ENCODE assay signal across 9 mouse cellular contexts in genomic region chr1:36129126-36129525, GRCm38 (mm10).
DNase-seq lines count a peak whose midpoint lies in the region; ATAC-seq and TF ChIP-seq lines count a peak whose summit lies in the region.
"Had no signal": no experiment of that assay in that cellular context is flagged by ENCODE, and none has a peak within 500 bp of the region (broad histone marks: within the 10 kb centered on the region; RNA-seq: fewer than 3 reads in every experiment).

No protein-coding gene starts in this region.

- peaks cover 35% of the 10 kb centered on the region for H3K4me1 ChIP-seq in spleen, adult 2 months (ENCODE audit: control insufficient read depth, insufficient read depth, insufficient read length)
- H3K4me1 ChIP-seq in intestine, embryonic 15.5 days (replicated peaks): 0 out of 2 replicates have a peak, but pooled peaks cover 4% of the 10 kb centered on the region
- H3K4me1 ChIP-seq in liver, postnatal 0 days (ENCODE audit: insufficient read depth): peaks cover 56% of the 10 kb centered on the region
- H3K4me1 ChIP-seq in stomach, postnatal 0 days (replicated peaks; ENCODE audit: control insufficient read depth, insufficient read depth): no peaks in the 10 kb centered on the region
- H3K4me1 ChIP-seq: neural tube, embryonic 13.5 days had no signal

- no peak overlapping the region for H3K9ac ChIP-seq in intestine, embryonic 15.5 days
- no peak overlapping the region for H3K9ac ChIP-seq in liver, postnatal 0 days (replicated peaks)
- no peak overlapping the region for H3K9ac ChIP-seq in stomach, postnatal 0 days (ENCODE audit: low read length)
- H3K9ac ChIP-seq: neural tube, embryonic 13.5 days had no signal

- H3K9me3 ChIP-seq in intestine, embryonic 15.5 days: no peaks in the 10 kb centered on the region
- no peaks in the 10 kb centered on the region for H3K9me3 ChIP-seq in liver, postnatal 0 days (ENCODE audit: low read length)
- no peaks in the 10 kb centered on the region for H3K9me3 ChIP-seq in stomach, postnatal 0 days (ENCODE audit: control insufficient read depth, low read length)
- H3K9me3 ChIP-seq: neural tube, embryonic 13.5 days had no signal

- TF ChIP-seq EP300 in liver, postnatal 0 days (IDR thresholded peaks at IDR 0.05; ENCODE audit: low read depth): 0 out of 2 replicates have a peak, but pooled peaks have one; percentile 37
- TF ChIP-seq EP300 in stomach, postnatal 0 days (optimal IDR thresholded peaks at IDR 0.05): no peak

- peak in 1 of 2 experiments; percentile 13 for DNase-seq in spleen, adult 2 months (ENCODE audit: low read depth in 1 of 2, low spot score in 2 of 2)
- no peak for DNase-seq in spleen, postnatal 14 days (ENCODE audit: low spot score in 2 of 2)
- no peak for DNase-seq in liver, postnatal 0 days
- DNase-seq in stomach, postnatal 0 days (ENCODE audit: low spot score): no peak
- DNase-seq in left cerebral cortex, postnatal 36 days (ENCODE audit: low spot score in 2 of 2): no peak
- DNase-seq in urinary bladder, postnatal 25 days (ENCODE audit: low spot score): no peak

- no peak for TF ChIP-seq CTCF in spleen, adult 2 months (IDR thresholded peaks at IDR 0.05; ENCODE audit: extremely low read depth, insufficient read depth, insufficient read length, insufficient replicate concordance)
- TF ChIP-seq CTCF in liver, postnatal 0 days (IDR thresholded peaks at IDR 0.05; ENCODE audit: low read depth): no peak
- TF ChIP-seq CTCF in stomach, postnatal 0 days (IDR thresholded peaks at IDR 0.05; ENCODE audit: low read depth): no peak

- H3K4me2 ChIP-seq in intestine, embryonic 15.5 days (replicated peaks): no peak overlapping the region
- H3K4me2 ChIP-seq in liver, postnatal 0 days (ENCODE audit: low read depth, low read length): no peak overlapping the region; the same call in 1 of the 2 replicates
- H3K4me2 ChIP-seq in stomach, postnatal 0 days (replicated peaks; ENCODE audit: low read depth): no peak overlapping the region
- H3K4me2 ChIP-seq: neural tube, embryonic 13.5 days had no signal

- H3K36me3 ChIP-seq in spleen, adult 2 months (ENCODE audit: control insufficient read depth, insufficient read depth, low read length): no peaks in the 10 kb centered on the region
- H3K36me3 ChIP-seq in intestine, embryonic 15.5 days: no peaks in the 10 kb centered on the region
- H3K36me3 ChIP-seq in liver, postnatal 0 days (replicated peaks; ENCODE audit: insufficient read depth, low read length): no peaks in the 10 kb centered on the region
- no peaks in the 10 kb centered on the region for H3K36me3 ChIP-seq in stomach, postnatal 0 days (ENCODE audit: control insufficient read depth, insufficient read depth, low read length)
- H3K36me3 ChIP-seq: neural tube, embryonic 13.5 days had no signal

- H3K27ac ChIP-seq in spleen, adult 2 months (ENCODE audit: insufficient read depth, low read length): peak overlapping the region; percentile 76
- no peak overlapping the region for H3K27ac ChIP-seq in intestine, embryonic 15.5 days
- H3K27ac ChIP-seq in liver, postnatal 0 days (ENCODE audit: low read depth): peak overlapping the region; percentile 80
- H3K27ac ChIP-seq in stomach, postnatal 0 days (replicated peaks): no peak overlapping the region
- H3K27ac ChIP-seq: neural tube, embryonic 13.5 days had no signal

- 0 out of 2 replicates have a peak overlapping the region, but pooled peaks have one; percentile 3 for H3K4me3 ChIP-seq in spleen, adult 2 months (ENCODE audit: extremely low read depth, insufficient read depth, insufficient read length)
- no peak overlapping the region for H3K4me3 ChIP-seq in intestine, embryonic 15.5 days (replicated peaks)
- H3K4me3 ChIP-seq in liver, postnatal 0 days (ENCODE audit: low read depth, low read length): no peak overlapping the region
- no peak overlapping the region for H3K4me3 ChIP-seq in stomach, postnatal 0 days (ENCODE audit: low read depth, low read length)
- H3K4me3 ChIP-seq: neural tube, embryonic 13.5 days had no signal

- no peak for TF ChIP-seq POLR2A in spleen, adult 2 months (IDR thresholded peaks at IDR 0.05; ENCODE audit: low read depth, low read length)

- WGBS in spleen, adult 2 months: 3% methylated on average over 4 of the region's 4 CpGs
- WGBS in intestine, embryonic 15.5 days: 34% methylated on average over 4 of the region's 4 CpGs
- 16% methylated on average over 4 of the region's 4 CpGs for WGBS in liver, postnatal 0 days (ENCODE audit: insufficient replicate concordance)
- WGBS in stomach, postnatal 0 days: 19% methylated on average over 4 of the region's 4 CpGs

- peak; percentile 44; the same call in 1 of the 2 replicates for ATAC-seq in intestine, embryonic 15.5 days
- 0 out of 2 replicates have a peak, but pooled peaks have one; percentile 8 for ATAC-seq in liver, postnatal 0 days
- ATAC-seq in stomach, postnatal 0 days (ENCODE audit: low FRiP score, low TSS enrichment): peak; percentile 64; the same call in 1 of the 2 replicates
- ATAC-seq in cerebellum, adult (ENCODE audit: insufficient number of reproducible peaks, low FRiP score, low TSS enrichment): no peak

- H3K27me3 ChIP-seq in spleen, adult 2 months (ENCODE audit: control insufficient read depth, insufficient read depth, low read length): no peaks in the 10 kb centered on the region
- H3K27me3 ChIP-seq in intestine, embryonic 15.5 days (replicated peaks): no peaks in the 10 kb centered on the region
- no peaks in the 10 kb centered on the region for H3K27me3 ChIP-seq in liver, postnatal 0 days (ENCODE audit: insufficient read depth, low read length)
- no peaks in the 10 kb centered on the region for H3K27me3 ChIP-seq in stomach, postnatal 0 days (ENCODE audit: control insufficient read depth, insufficient read depth, low read length)
- H3K27me3 ChIP-seq: neural tube, embryonic 13.5 days had no signal

- intact Hi-C loops in left cerebral cortex, postnatal 36 days (cut with DNase I): no loop called here

Comparison
In these comparisons a context has a peak if more than half of its experiments do, and no peak if none do; other contexts are left out.
1. H3K27ac ChIP-seq: peak in spleen, adult 2 months (single experiment) and liver, postnatal 0 days (single experiment); none in intestine, embryonic 15.5 days (single experiment) and stomach, postnatal 0 days (single experiment).